Mouse (Mus musculus) myocyte (in vitro differentiated cells): ENCODE data around the gene Synm.

Source experiments
- E2F4 ChIP-seq: IDR thresholded peaks from one replicate; pipeline ENCODE4 v1.6.1; 2011; ENCODE audit warnings: mild to moderate bottlenecking, control low read depth, moderate library complexity; ENCODE audit not compliant: insufficient read depth
- MAX ChIP-seq: IDR thresholded peaks from one replicate; pipeline ENCODE4 v1.6.1; 2011; ENCODE audit warnings: low read depth, mild to moderate bottlenecking, control low read depth
- MYOG ChIP-seq, 3 experiments: IDR thresholded peaks; one replicate each; pipeline ENCODE4 v1.6.1; 2011; ENCODE audit warnings: control low read depth in 2 of 3, low read depth in 2 of 3, mild to moderate bottlenecking in 2 of 3; ENCODE audit not compliant: insufficient read length in 2 of 3, control insufficient read depth in 1 of 3, insufficient read depth in 1 of 3
- POLR2A ChIP-seq: IDR thresholded peaks from one replicate; pipeline ENCODE4 v1.6.1; 2011; ENCODE audit warnings: low read depth, mild to moderate bottlenecking, control low read depth, moderate library complexity; ENCODE audit not compliant: insufficient read length
- POLR2AphosphoS2 ChIP-seq: IDR thresholded peaks from one replicate; pipeline ENCODE4 v1.6.1; 2011; ENCODE audit warnings: low read depth, control low read depth; ENCODE audit not compliant: insufficient read length
- SRF ChIP-seq: IDR thresholded peaks from one replicate; pipeline ENCODE4 v1.6.1; 2011; ENCODE audit warnings: low read depth; ENCODE audit not compliant: control insufficient read depth, insufficient read length
- TCF12 ChIP-seq: IDR thresholded peaks from one replicate; pipeline ENCODE4 v1.6.1; 2011; ENCODE audit warnings: mild to moderate bottlenecking, control low read depth; ENCODE audit not compliant: poor library complexity, insufficient read depth, severe bottlenecking

DNA sequence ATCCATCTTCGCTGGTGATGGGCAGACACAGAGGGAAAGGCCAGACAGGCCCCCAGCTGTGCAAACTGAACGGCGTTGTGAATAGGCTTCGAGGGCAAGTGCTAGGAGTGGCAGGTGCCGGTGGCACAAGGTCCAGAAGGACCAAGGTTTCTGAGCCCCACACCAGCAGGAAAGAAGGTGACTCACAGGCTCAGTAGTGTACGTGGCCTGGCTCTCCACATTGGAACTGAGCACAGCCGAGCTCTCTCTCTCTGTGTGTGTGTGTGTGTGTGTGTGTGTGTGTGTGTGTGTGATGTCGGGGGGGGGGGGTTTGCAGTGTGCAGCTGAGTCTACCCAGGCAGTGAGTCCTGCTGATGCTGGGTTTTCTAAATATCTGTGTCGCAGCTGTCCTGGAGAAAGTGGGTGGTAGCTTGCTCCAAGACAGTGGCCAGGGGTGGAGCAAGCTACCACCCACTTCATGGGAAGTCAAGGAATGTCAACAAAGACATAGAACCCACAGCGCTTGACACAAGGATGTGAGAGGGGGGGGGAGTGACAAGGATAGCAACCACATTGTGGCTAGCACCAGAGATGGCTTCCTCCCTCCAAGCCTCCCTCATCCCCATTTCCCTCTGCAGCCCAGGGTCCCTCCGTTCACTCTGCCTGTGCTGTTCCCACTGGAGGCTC, 43.2 kb downstream of the Synm start:
- TF ChIP-seq POLR2A (no peak), SRF (no peak), TCF12 (no peak), MYOG (IDR thresholded peaks at IDR 0.05; ENCODE audit: control insufficient read depth in 1 of 3, insufficient read depth in 1 of 3, insufficient read length in 2 of 3, low read depth in 2 of 3) (peak in 1 of 3 experiments; percentile 39), MAX (no peak), POLR2AphosphoS2 (no peak), E2F4 (no peak)
